29 mouse cellular contexts compared by ENCODE assay signal in the genomic region with DNA sequence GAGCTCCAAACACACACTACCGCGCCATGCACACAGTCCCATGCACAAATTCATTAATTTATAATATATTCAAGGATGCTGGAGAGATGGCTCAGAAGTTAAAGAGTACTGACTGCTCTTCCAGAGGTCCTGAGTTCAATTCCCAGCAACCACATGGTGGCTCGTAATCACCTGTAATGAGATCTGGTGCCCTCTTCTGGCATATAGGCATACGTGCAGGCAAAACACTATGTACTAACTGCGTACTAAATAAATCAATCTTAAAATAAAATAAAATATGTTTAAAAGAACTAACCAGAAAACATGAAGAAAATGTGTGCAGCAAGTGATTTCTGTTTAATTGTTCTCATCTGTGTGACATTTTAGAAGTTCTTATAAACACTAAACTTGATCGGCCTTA. TPM values are rescaled to one million over a fixed set of nuclear protein-coding genes. Genes with fewer than 3 reads are reported as not detected.
DNase-seq lines count a peak whose midpoint lies in the region; ATAC-seq and TF ChIP-seq lines count a peak whose summit lies in the region.
"Had no signal": no experiment of that assay in that cellular context is flagged by ENCODE, and none has a peak within 500 bp of the region (broad histone marks: within the 10 kb centered on the region; RNA-seq: fewer than 3 reads in every experiment).

No protein-coding gene starts in this region.

- H3K4me3 ChIP-seq in heart, adult 2 months: no peak overlapping the region
- no peak overlapping the region for H3K4me3 ChIP-seq in liver, embryonic 14.5 days (ENCODE audit: insufficient read depth in 1 of 2, low read depth in 2 of 2, low read length in 2 of 2)
- H3K4me3 ChIP-seq in ES-Bruce4 (ENCODE audit: low read depth, low read length): no peak overlapping the region
- H3K4me3 ChIP-seq: embryonic facial prominence, embryonic 15.5 days; limb, embryonic 13.5 days; stomach, embryonic 15.5 days had no signal

- no peaks in the 10 kb centered on the region for H3K9me3 ChIP-seq in liver, embryonic 14.5 days (ENCODE audit: control insufficient read depth, low read length)
- H3K9me3 ChIP-seq in ES-Bruce4 (replicated peaks; ENCODE audit: control insufficient read depth, insufficient read depth, low read length, poor library complexity, severe bottlenecking): no peaks in the 10 kb centered on the region
- H3K9me3 ChIP-seq: embryonic facial prominence, embryonic 15.5 days; limb, embryonic 13.5 days; stomach, embryonic 15.5 days had no signal

- H3K4me1 ChIP-seq in heart, adult 2 months (ENCODE audit: control insufficient read depth, insufficient read depth, low read length): peaks cover 2% of the 10 kb centered on the region
- H3K4me1 ChIP-seq in liver, embryonic 14.5 days (replicated peaks; ENCODE audit: control insufficient read depth in 2 of 2, insufficient read depth in 2 of 2, low read length in 1 of 2): peaks cover 10 to 11% of the 10 kb centered on the region in 2 experiments
- H3K4me1 ChIP-seq in ES-Bruce4 (ENCODE audit: control insufficient read depth, insufficient read depth, low read length): peaks cover 2% of the 10 kb centered on the region
- H3K4me1 ChIP-seq: stomach, embryonic 15.5 days had no signal

- no peaks in the 10 kb centered on the region for H3K36me3 ChIP-seq in heart, adult 2 months (ENCODE audit: control insufficient read depth, insufficient read depth, low read length)
- H3K36me3 ChIP-seq in liver, embryonic 14.5 days (replicated peaks; ENCODE audit: control insufficient read depth, insufficient read depth, low read depth): no peaks in the 10 kb centered on the region
- H3K36me3 ChIP-seq in ES-Bruce4 (ENCODE audit: control insufficient read depth, insufficient read depth, low read length, poor library complexity, severe bottlenecking): no peaks in the 10 kb centered on the region
- H3K36me3 ChIP-seq: embryonic facial prominence, embryonic 15.5 days; limb, embryonic 13.5 days; stomach, embryonic 15.5 days had no signal

- no peak for TF ChIP-seq EP300 in heart, adult 2 months (IDR thresholded peaks at IDR 0.05; ENCODE audit: insufficient read depth, low read depth, low read length)
- TF ChIP-seq EP300 in liver, embryonic 14.5 days (IDR thresholded peaks at IDR 0.05; ENCODE audit: low read depth): no peak
- TF ChIP-seq EP300 in ES-Bruce4 (IDR thresholded peaks at IDR 0.05; ENCODE audit: insufficient read depth, low read depth, low read length): no peak

- peak; percentile 47 for TF ChIP-seq CTCF in heart, adult 2 months (IDR thresholded peaks at IDR 0.05)
- TF ChIP-seq CTCF in liver, embryonic 14.5 days (IDR thresholded peaks at IDR 0.05; ENCODE audit: low read depth): peak; percentile 47
- TF ChIP-seq CTCF in ES-Bruce4 (IDR thresholded peaks at IDR 0.05; ENCODE audit: low read depth, low read length): peak; percentile 9

- no peaks in the 10 kb centered on the region for H3K27me3 ChIP-seq in heart, adult 2 months (ENCODE audit: control insufficient read depth, insufficient read depth, low read length)
- H3K27me3 ChIP-seq in liver, embryonic 14.5 days (ENCODE audit: control insufficient read depth, insufficient read depth, low read length): no peaks in the 10 kb centered on the region
- no peaks in the 10 kb centered on the region for H3K27me3 ChIP-seq in ES-Bruce4 (ENCODE audit: control insufficient read depth, insufficient read depth, low read length, poor library complexity, severe bottlenecking)
- H3K27me3 ChIP-seq: embryonic facial prominence, embryonic 15.5 days; limb, embryonic 13.5 days; stomach, embryonic 15.5 days had no signal

- no peak for TF ChIP-seq POLR2A in heart, adult 2 months (IDR thresholded peaks at IDR 0.05; ENCODE audit: insufficient read depth, low read depth, low read length)
- no peak for TF ChIP-seq POLR2A in ES-Bruce4 (IDR thresholded peaks at IDR 0.05; ENCODE audit: insufficient read depth, low read length)

- H3K79me2 ChIP-seq in heart, adult 2 months (replicated peaks; ENCODE audit: control insufficient read depth, insufficient read depth, low read length): no peaks in the 10 kb centered on the region; the same call in 1 of the 2 replicates

- intact Hi-C loops in heart, adult 2 months (cut with DNase I): no loop called here

- H3K4me2 ChIP-seq in liver, embryonic 14.5 days (ENCODE audit: low read depth): no peak overlapping the region
- H3K4me2 ChIP-seq: embryonic facial prominence, embryonic 15.5 days; limb, embryonic 13.5 days; stomach, embryonic 15.5 days had no signal

- no peak overlapping the region for H3K9ac ChIP-seq in heart, adult 2 months (ENCODE audit: low read depth, low read length)
- H3K9ac ChIP-seq in liver, embryonic 14.5 days (replicated peaks): no peak overlapping the region
- H3K9ac ChIP-seq in ES-Bruce4 (ENCODE audit: low read depth, poor library complexity, severe bottlenecking): no peak overlapping the region
- H3K9ac ChIP-seq: embryonic facial prominence, embryonic 15.5 days; limb, embryonic 13.5 days; stomach, embryonic 15.5 days had no signal

- WGBS in heart, adult 2 months: 87% methylated on average over 6 of the region's 6 CpGs
- WGBS in liver, embryonic 14.5 days (ENCODE audit: insufficient replicate concordance): 82% methylated on average over 6 of the region's 6 CpGs

- H3K27ac ChIP-seq in heart, adult 2 months: no peak overlapping the region
- no peak overlapping the region for H3K27ac ChIP-seq in liver, embryonic 14.5 days
- no peak overlapping the region for H3K27ac ChIP-seq in ES-Bruce4 (ENCODE audit: insufficient read depth, low read length)
- H3K27ac ChIP-seq: embryonic facial prominence, embryonic 15.5 days; limb, embryonic 13.5 days; stomach, embryonic 15.5 days had no signal

- ATAC-seq in liver, embryonic 14.5 days (ENCODE audit: insufficient read depth): no peak

- no peak for DNase-seq in heart, adult 2 months
- DNase-seq in heart, adult 9 months (ENCODE audit: low spot score in 2 of 2): no peak
- no peak for DNase-seq in liver, embryonic 14.5 days (ENCODE audit: low read depth in 3 of 3, low spot score in 3 of 3)
- DNase-seq in liver (no peak), ZHBTc4 (ENCODE audit: low read depth, low spot score) (peak; percentile 41)
- no peak for DNase-seq in adrenal gland, postnatal 36 days
- DNase-seq: adrenal gland, adult 8-10 months; B cell, adult 2 months; cerebellum, adult 18-20 months; cerebellum, postnatal 25 days; embryo, embryonic 11 days; heart, adult 11 months; kidney, adult 2 months; kidney, postnatal 36 days; layer of hippocampus, adult 9-11 months; lung, postnatal 4 days; retina, postnatal 1 day; thymus, adult 2 months had no signal

RNA-seq across cellular contexts. Expression of a gene that starts 4.4 kb away (rescaled TPM):
- total RNA-seq in heart, adult 2 months (2021): 1 to 10 TPM; 6.1 to 8.5 TPM
- 14.1 and 22.9 TPM in 2 replicates for polyA plus RNA-seq in heart, adult 2 months (2012; rRNA removed)
- 2.7 and 4.7 TPM in 2 replicates for polyA plus RNA-seq in liver, embryonic 14.5 days (2012; rRNA removed)
- 3.3 TPM in 2 replicates for polyA plus RNA-seq in liver, embryonic 14.5 days (2014; fragmentation: Nextera tagmentation; extraction: Ambion mirVana)
- polyA plus RNA-seq in ES-Bruce4 (2011; ENCODE audit: insufficient read depth, insufficient read length, low read depth, missing spikeins): 12.8 and 19.3 TPM in 2 replicates
- 10 to 100 TPM; 16.6 to 21.2 TPM for total RNA-seq in adrenal gland, postnatal 36 days (2021)

RNA-seq across cellular contexts. Expression of a gene that starts 42.7 kb away (rescaled TPM):
- total RNA-seq in heart, adult 2 months (2021): not detected
- not detected in 2 replicates for polyA plus RNA-seq in heart, adult 2 months (2012; rRNA removed)
- 1.4 and 2.1 TPM in 2 replicates for polyA plus RNA-seq in liver, embryonic 14.5 days (2012; rRNA removed)
- 1.7 and 1.8 TPM in 2 replicates for polyA plus RNA-seq in liver, embryonic 14.5 days (2014; fragmentation: Nextera tagmentation; extraction: Ambion mirVana)
- 3.0 TPM in 1 of 2 replicates, not detected in the other for polyA plus RNA-seq in ES-Bruce4 (2011; ENCODE audit: insufficient read depth, insufficient read length, low read depth, missing spikeins)
- total RNA-seq in adrenal gland, postnatal 36 days (2021): not detected
- total RNA-seq: adrenal gland, adult 8-10 months; gastrocnemius, adult 18-20 months; hematopoietic stem cell, adult 5-6 weeks; left cerebral cortex, postnatal 14 days had no signal
- polyA plus RNA-seq: brain, embryonic 14.5 days; heart, embryonic 14.5 days; kidney, adult 2 months; limb, embryonic 13.5 days; neural tube, embryonic 11.5 days; urinary bladder, adult 2 months had no signal

RNA-seq across cellular contexts. Expression of a gene that starts 57.3 kb away (rescaled TPM):
- 10 to 100 TPM; 28.0 to 30.3 TPM for total RNA-seq in heart, adult 2 months (2021)
- 11.3 and 19.6 TPM in 2 replicates for polyA plus RNA-seq in heart, adult 2 months (2012; rRNA removed)
- polyA plus RNA-seq in liver, embryonic 14.5 days (2012; rRNA removed): 2.1 and 3.2 TPM in 2 replicates
- polyA plus RNA-seq in liver, embryonic 14.5 days (2014; fragmentation: Nextera tagmentation; extraction: Ambion mirVana): 4.0 and 5.3 TPM in 2 replicates
- 31.9 and 37.8 TPM in 2 replicates for polyA plus RNA-seq in ES-Bruce4 (2011; ENCODE audit: insufficient read depth, insufficient read length, low read depth, missing spikeins)
- 10 to 100 TPM; 20.7 to 21.0 TPM for total RNA-seq in adrenal gland, postnatal 36 days (2021)

RNA-seq across cellular contexts. Expression of a gene that starts 57.5 kb away (rescaled TPM):
- total RNA-seq in heart, adult 2 months (2021): 10 to 100 TPM; 22.4 to 23.9 TPM
- 10.7 and 12.7 TPM in 2 replicates for polyA plus RNA-seq in heart, adult 2 months (2012; rRNA removed)
- polyA plus RNA-seq in liver, embryonic 14.5 days (2012; rRNA removed): 16.2 and 32.3 TPM in 2 replicates
- 94.6 and 95.2 TPM in 2 replicates for polyA plus RNA-seq in liver, embryonic 14.5 days (2014; fragmentation: Nextera tagmentation; extraction: Ambion mirVana)
- polyA plus RNA-seq in ES-Bruce4 (2011; ENCODE audit: insufficient read depth, insufficient read length, low read depth, missing spikeins): 233 and 241 TPM in 2 replicates
- total RNA-seq in adrenal gland, postnatal 36 days (2021): 10 to 100 TPM; 39.6 to 39.9 TPM

RNA-seq across cellular contexts. Expression of a gene that starts 58.1 kb away (rescaled TPM):
- total RNA-seq in heart, adult 2 months (2021): 1 to 10 TPM; 2.9 to 3.8 TPM
- polyA plus RNA-seq in heart, adult 2 months (2012; rRNA removed): 3.5 and 6.1 TPM in 2 replicates
- 0.10 and 0.30 TPM in 2 replicates for polyA plus RNA-seq in liver, embryonic 14.5 days (2012; rRNA removed)
- polyA plus RNA-seq in liver, embryonic 14.5 days (2014; fragmentation: Nextera tagmentation; extraction: Ambion mirVana): 0.61 TPM in 1 of 2 replicates, not detected in the other
- polyA plus RNA-seq in ES-Bruce4 (2011; ENCODE audit: insufficient read depth, insufficient read length, low read depth, missing spikeins): 3.9 and 5.4 TPM in 2 replicates
- total RNA-seq in adrenal gland, postnatal 36 days (2021): 1 to 10 TPM; 4.1 to 5.9 TPM
- total RNA-seq: hematopoietic stem cell, adult 5-6 weeks had no signal
